Mouse (Mus musculus) frontal cortex, postnatal 25 days (tissue): ENCODE measurements at regions not wholly inside any gene's neighbourhood (a gene's known extent, or its start where the extent isn't known, plus 50 kb on each side); places are given as distances from the start of the nearest gene placed in this dataset.

ENCODE experiments used
- DNase-seq, 2 experiments: peaks; one replicate each; pipeline ENCODE4 v3.0.0; 2022; ENCODE audit warnings: low spot score in 2 of 2

- DNase-seq = no peak
Measured at GRCm38 (mm10) chr12:109951884-109952456, 326.9 kb upstream of the Dio3 start.

- no peak for DNase-seq
Measured at GRCm38 (mm10) chr12:109952933-109953332, 325.9 kb upstream of the Dio3 start.

- DNase-seq = no peak
Measured at GRCm38 (mm10) chr12:109957305-109957704, 321.6 kb upstream of the Dio3 start.

- DNase-seq = peak; percentile 35 to 47
Measured at GRCm38 (mm10) chr12:109958357-109959085, 320.3 kb upstream of the Dio3 start.

- no peak for DNase-seq
Measured at GRCm38 (mm10) chr12:109966776-109967175, 312.1 kb upstream of the Dio3 start.

- no peak for DNase-seq
Measured at GRCm38 (mm10) chr12:109968303-109968702, 310.6 kb upstream of the Dio3 start.

GRCm38 (mm10) chr12:109971508-109971907 lies 307.4 kb upstream of the Dio3 start:
- DNase-seq = no peak

GRCm38 (mm10) chr12:109972366-109973015 lies 306.4 kb upstream of the Dio3 start:
- no peak for DNase-seq

GRCm38 (mm10) chr12:109973598-109973997 lies 305.3 kb upstream of the Dio3 start:
- DNase-seq = no peak

GRCm38 (mm10) chr12:109975176-109975972 lies 303.5 kb upstream of the Dio3 start:
- no peak for DNase-seq

- no peak for DNase-seq
Measured at GRCm38 (mm10) chr12:109984651-109985050, 294.2 kb upstream of the Dio3 start.

- no peak for DNase-seq
Measured at GRCm38 (mm10) chr12:109993410-109993809, 285.5 kb upstream of the Dio3 start.

GRCm38 (mm10) chr12:110002717-110003116 lies 276.2 kb upstream of the Dio3 start:
- no peak for DNase-seq

- no peak for DNase-seq
Measured at GRCm38 (mm10) chr12:110009136-110009535, 269.7 kb upstream of the Dio3 start.

- DNase-seq = no peak
Measured at GRCm38 (mm10) chr12:110020541-110021470, 258.1 kb upstream of the Dio3 start.

- no peak for DNase-seq
Measured at GRCm38 (mm10) chr12:110021690-110022089, 257.2 kb upstream of the Dio3 start.

- no peak for DNase-seq
Measured at GRCm38 (mm10) chr12:110022631-110023030, 256.2 kb upstream of the Dio3 start.

- DNase-seq = no peak
Measured at GRCm38 (mm10) chr12:110023192-110024101, 255.4 kb upstream of the Dio3 start.

- no peak for DNase-seq
Measured at GRCm38 (mm10) chr12:110024295-110024694, 254.6 kb upstream of the Dio3 start.

- DNase-seq = no peak
Measured at GRCm38 (mm10) chr12:110025171-110025570, 253.7 kb upstream of the Dio3 start.
